Mouse (Mus musculus): ENCODE data around the gene Fsd2. TPM values are rescaled to one million over a fixed set of nuclear protein-coding genes. Genes with fewer than 3 reads are reported as not detected.

Gene Fsd2
- total and polyA plus RNA-seq, 3 experiments = 0.03 TPM; not detected in 2

DNA sequence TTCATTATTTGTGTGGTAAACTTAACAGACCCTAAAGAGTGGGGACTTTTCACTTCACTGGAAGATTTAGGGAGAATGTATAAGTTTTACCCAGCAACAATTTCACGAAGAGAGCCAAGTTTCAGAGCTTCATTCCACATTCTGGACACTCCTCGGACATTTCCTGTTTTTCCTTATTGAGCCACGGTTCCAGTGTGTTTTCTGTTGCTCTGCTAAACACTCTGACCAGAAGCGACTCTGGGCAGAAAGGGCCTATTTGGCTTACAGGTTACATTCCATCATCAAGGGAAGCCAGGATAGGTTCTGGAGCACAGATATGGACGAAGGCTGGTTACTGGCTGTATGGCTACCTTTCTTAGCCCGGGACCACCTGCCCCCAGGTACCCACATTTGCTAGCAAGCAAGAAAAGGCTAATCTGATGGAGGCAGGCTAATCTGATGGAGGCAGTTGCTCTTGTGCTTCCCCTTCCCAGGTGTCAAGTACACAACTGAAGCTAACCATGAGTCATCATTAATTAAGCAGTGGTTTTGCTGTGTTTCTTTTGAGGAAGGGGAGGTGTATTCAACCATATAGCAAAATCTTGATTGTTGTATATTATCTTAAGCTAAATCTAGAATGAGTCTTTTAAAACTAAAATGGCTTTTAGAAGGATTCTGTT, 6.0 kb upstream of the Fsd2 start (continued):
- no peak for TF ChIP-seq CTCF (IDR thresholded peaks at IDR 0.05 in 2 of 3, conservative IDR thresholded peaks at IDR 0.05 in 1 of 3; ENCODE audit: control insufficient read depth in 1 of 3, insufficient read depth in 1 of 3, low read depth in 2 of 3, low read length in 3 of 3, poor library complexity in 1 of 3, severe bottlenecking in 1 of 3)
- peak; percentile 79 for TF ChIP-seq ETS1 (IDR thresholded peaks at IDR 0.05; ENCODE audit: low read depth, low read length)

DNA sequence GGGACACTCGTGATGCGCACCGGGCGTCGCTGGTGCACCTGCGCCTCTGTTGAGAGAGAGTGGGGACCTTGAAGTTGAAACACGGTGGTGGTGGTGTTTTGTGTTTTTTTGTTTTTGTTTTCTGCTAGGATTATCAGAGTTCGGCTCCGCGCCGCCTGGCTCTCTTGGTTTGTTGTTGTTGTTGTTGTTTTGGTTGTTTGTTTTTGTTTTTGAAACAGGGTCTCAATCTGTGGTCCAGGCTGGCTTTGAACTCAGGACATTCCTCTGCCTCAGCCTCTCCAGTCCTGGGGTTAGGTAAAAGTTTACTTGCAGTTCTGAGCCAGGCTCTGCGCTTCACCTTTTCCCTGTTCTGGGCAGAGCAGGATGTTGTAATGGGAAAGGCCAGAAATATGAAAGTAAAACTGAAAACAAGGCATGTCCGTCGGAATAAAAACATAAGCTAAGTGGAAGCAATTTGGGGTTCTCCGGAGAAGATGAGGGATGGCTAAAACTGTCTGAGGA, 5.2 kb upstream of the Fsd2 start:
- Histone ChIP-seq H3K79me2 (ENCODE audit: control insufficient read depth, insufficient read depth, low read length, poor library complexity) (peaks cover 28% of the 10 kb centered on the region), H3K4me1 (ENCODE audit: control insufficient read depth in 1 of 2, insufficient read depth in 2 of 2, low read length in 2 of 2) (peaks cover 8 to 17% of the 10 kb centered on the region in 2 experiments), H3K36me3 (ENCODE audit: control insufficient read depth in 1 of 2, insufficient read depth in 2 of 2, low read length in 2 of 2) (peaks cover 8 to 10% of the 10 kb centered on the region in 2 experiments), H3K9ac (ENCODE audit: control insufficient read depth, low read depth, low read length, poor library complexity, severe bottlenecking) (peak overlapping the region; percentile 99), H3K9me3 (replicated peaks; ENCODE audit: insufficient read depth, low read length) (no peaks in the 10 kb centered on the region), H3K27me3 (ENCODE audit: control insufficient read depth in 1 of 2, insufficient read depth in 2 of 2, low read length in 2 of 2) (no peaks in the 10 kb centered on the region), H3K4me3 (ENCODE audit: control insufficient read depth in 1 of 2, insufficient read depth in 1 of 2, low read depth in 2 of 2, low read length in 2 of 2) (peak overlapping the region; percentile 99 to 100), H3K27ac (ENCODE audit: control insufficient read depth, low read depth, low read length) (peak overlapping the region; percentile 86)
- TF ChIP-seq TCF12 (IDR thresholded peaks at IDR 0.05; ENCODE audit: low read depth, low read length) = no peak
- TF ChIP-seq BHLHE40 (IDR thresholded peaks at IDR 0.05; ENCODE audit: borderline replicate concordance, low read depth, low read length) = no peak
- no peak for TF ChIP-seq SMC3 (IDR thresholded peaks at IDR 0.05; ENCODE audit: low read depth, low read length)
- no peak for TF ChIP-seq UBTF (IDR thresholded peaks at IDR 0.05; ENCODE audit: borderline replicate concordance, insufficient read depth, low read depth, low read length)
- no peak for TF ChIP-seq MAX (IDR thresholded peaks at IDR 0.05; ENCODE audit: low read length)
- TF ChIP-seq MYB (IDR thresholded peaks at IDR 0.05; ENCODE audit: low read depth, low read length) = no peak
- TF ChIP-seq ETS1 (IDR thresholded peaks at IDR 0.05; ENCODE audit: low read depth, low read length) = 0 out of 2 replicates have a peak, but pooled peaks have one; percentile 8
- peak; percentile 42; the same call in 1 of the 2 replicates for TF ChIP-seq MXI1 (IDR thresholded peaks at IDR 0.05; ENCODE audit: low read depth, low read length)
- TF ChIP-seq SIN3A (IDR thresholded peaks at IDR 0.05; ENCODE audit: low read length) = peak; percentile 70; the same call in 1 of the 2 replicates
- peak; percentile 64 for DNase-seq (ENCODE audit: low read depth, low spot score)

DNA sequence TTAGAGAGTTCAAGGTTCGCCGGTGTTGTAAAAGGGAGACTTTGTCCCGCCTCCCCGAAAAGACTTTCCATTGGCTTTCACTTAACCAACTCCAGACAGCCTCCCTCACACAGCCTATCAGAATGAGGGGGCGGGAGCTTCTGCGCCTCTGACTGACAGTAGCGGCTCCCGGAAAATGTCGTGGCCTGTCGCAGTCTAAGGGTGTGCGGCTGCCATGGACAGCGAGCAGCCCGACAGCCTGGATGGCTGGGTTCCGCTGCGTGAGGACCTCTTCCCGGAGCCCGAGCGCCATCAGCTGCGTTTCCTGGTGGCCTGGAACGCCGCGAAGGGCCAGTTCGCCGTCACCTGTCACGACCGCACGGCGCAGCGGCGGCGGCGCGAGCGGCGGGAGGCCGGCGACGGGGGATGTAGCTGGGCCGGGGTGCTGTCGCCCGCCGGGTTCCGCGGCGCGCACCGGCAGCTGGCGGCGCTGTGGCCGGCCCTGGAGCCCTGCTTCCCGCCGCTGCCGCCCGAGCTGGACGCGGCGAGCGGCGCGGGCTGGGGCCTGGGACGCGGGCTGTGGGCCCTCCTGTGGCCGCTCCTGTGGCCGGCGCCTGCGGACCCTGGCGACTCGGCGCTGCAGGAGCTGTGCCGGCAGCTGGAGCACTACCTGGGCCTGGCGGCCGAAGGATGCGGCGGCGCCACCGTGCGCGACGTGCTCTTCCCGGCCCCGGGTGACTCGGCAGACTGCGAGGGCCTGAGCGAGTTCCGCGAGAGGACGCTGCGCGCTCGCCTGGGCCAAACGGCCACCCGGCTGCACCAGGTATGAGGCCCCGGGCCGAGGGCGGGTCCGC, 4.6 kb upstream of the Fsd2 start, which contains the start of gene Whamm:
Gene Whamm, plus strand, starts transcription at position 159 of the 833 bp plus-strand sequence.
- peaks cover 6 to 10% of the 10 kb centered on the region in 2 experiments for H3K36me3 ChIP-seq (ENCODE audit: control insufficient read depth in 1 of 2, insufficient read depth in 2 of 2, low read length in 2 of 2)
- H3K9me3 ChIP-seq (replicated peaks; ENCODE audit: insufficient read depth, low read length) = no peaks in the 10 kb centered on the region
- H3K4me3 ChIP-seq (ENCODE audit: control insufficient read depth in 1 of 2, insufficient read depth in 1 of 2, low read depth in 2 of 2, low read length in 2 of 2) = peak within 1 kb of the TSS; percentile 99 to 100
- H3K9ac ChIP-seq (ENCODE audit: control insufficient read depth, low read depth, low read length, poor library complexity, severe bottlenecking) = peak within 1 kb of the TSS; percentile 99
- no peaks in the 10 kb centered on the region for H3K27me3 ChIP-seq (ENCODE audit: control insufficient read depth in 1 of 2, insufficient read depth in 2 of 2, low read length in 2 of 2)
- peaks cover 8 to 17% of the 10 kb centered on the region in 2 experiments for H3K4me1 ChIP-seq (ENCODE audit: control insufficient read depth in 1 of 2, insufficient read depth in 2 of 2, low read length in 2 of 2)
- DNase-seq (ENCODE audit: low read depth, low spot score) = peak; percentile 97
- peak within 1 kb of the TSS; percentile 86 for H3K27ac ChIP-seq (ENCODE audit: control insufficient read depth, low read depth, low read length)
- H3K79me2 ChIP-seq (ENCODE audit: control insufficient read depth, insufficient read depth, low read length, poor library complexity) = peaks cover 28% of the 10 kb centered on the region
- TF ChIP-seq POLR2AphosphoS5 (IDR thresholded peaks at IDR 0.05; ENCODE audit: borderline replicate concordance, low read depth, low read length) = no peak
- TF ChIP-seq MXI1 (IDR thresholded peaks at IDR 0.05; ENCODE audit: low read depth, low read length) = peak; percentile 78
- TF ChIP-seq USF1 (IDR thresholded peaks at IDR 0.05; ENCODE audit: low read depth, low read length) = no peak
- no peak for TF ChIP-seq BHLHE40 (IDR thresholded peaks at IDR 0.05; ENCODE audit: borderline replicate concordance, low read depth, low read length)
- TF ChIP-seq RCOR1 (IDR thresholded peaks at IDR 0.05; ENCODE audit: low read depth, low read length) = no peak
- TF ChIP-seq NELFE (IDR thresholded peaks at IDR 0.05; ENCODE audit: low read depth, low read length) = peak; percentile 84
- TF ChIP-seq POLR2AphosphoS2 (IDR thresholded peaks at IDR 0.05; ENCODE audit: low read length) = peak; percentile 74
- TF ChIP-seq MYC (IDR thresholded peaks at IDR 0.05; ENCODE audit: low read depth, low read length) = no peak
- TF ChIP-seq CHD2 (IDR thresholded peaks at IDR 0.05; ENCODE audit: low read length) = no peak
- TF ChIP-seq MAX (IDR thresholded peaks at IDR 0.05; ENCODE audit: low read length) = no peak; the same call in 1 of the 2 replicates
- no peak for TF ChIP-seq MAFK (IDR thresholded peaks at IDR 0.05; ENCODE audit: borderline replicate concordance, low read depth, low read length)
- TF ChIP-seq JUND (IDR thresholded peaks at IDR 0.05; ENCODE audit: low read depth, low read length) = no peak
- no peak for TF ChIP-seq MAZ (IDR thresholded peaks at IDR 0.05; ENCODE audit: low read depth, low read length)
- TF ChIP-seq ZMIZ1 (IDR thresholded peaks at IDR 0.05; ENCODE audit: low read depth, low read length) = peak; percentile 58; the same call in 1 of the 2 replicates
- TF ChIP-seq POLR2A (IDR thresholded peaks at IDR 0.05; ENCODE audit: control insufficient read depth in 1 of 2, insufficient read depth in 1 of 2, low read depth in 1 of 2, low read length in 2 of 2, poor library complexity in 1 of 2) = peak; percentile 92 to 96
- no peak for TF ChIP-seq USF2 (IDR thresholded peaks at IDR 0.05; ENCODE audit: borderline replicate concordance in 1 of 2, insufficient read depth in 1 of 2, low read depth in 1 of 2, low read length in 2 of 2)
- peak in 1 of 3 experiments; percentile 28; a peak in 2 of 6 replicates for TF ChIP-seq CTCF (IDR thresholded peaks at IDR 0.05 in 2 of 3, conservative IDR thresholded peaks at IDR 0.05 in 1 of 3; ENCODE audit: control insufficient read depth in 1 of 3, insufficient read depth in 1 of 3, low read depth in 2 of 3, low read length in 3 of 3, poor library complexity in 1 of 3, severe bottlenecking in 1 of 3)
- peak; percentile 63; the same call in 1 of the 2 replicates for TF ChIP-seq ELF1 (IDR thresholded peaks at IDR 0.05; ENCODE audit: low read depth, low read length)

Measured in MEL (cell line).